Mouse (Mus musculus): Measurements from ENCODE around the gene Spr. TPM values are rescaled to one million over a fixed set of nuclear protein-coding genes. Genes with fewer than 3 reads are reported as not detected.
"Not testable (repeated sequence)": the region's sequence is repeated elsewhere in the genome, so short reads cannot be mapped to it uniquely, and the experiment has no call there.

Spr gene
- polyA plus RNA-seq, 1 experiment from 2014 or later = 66.2 TPM

DNA sequence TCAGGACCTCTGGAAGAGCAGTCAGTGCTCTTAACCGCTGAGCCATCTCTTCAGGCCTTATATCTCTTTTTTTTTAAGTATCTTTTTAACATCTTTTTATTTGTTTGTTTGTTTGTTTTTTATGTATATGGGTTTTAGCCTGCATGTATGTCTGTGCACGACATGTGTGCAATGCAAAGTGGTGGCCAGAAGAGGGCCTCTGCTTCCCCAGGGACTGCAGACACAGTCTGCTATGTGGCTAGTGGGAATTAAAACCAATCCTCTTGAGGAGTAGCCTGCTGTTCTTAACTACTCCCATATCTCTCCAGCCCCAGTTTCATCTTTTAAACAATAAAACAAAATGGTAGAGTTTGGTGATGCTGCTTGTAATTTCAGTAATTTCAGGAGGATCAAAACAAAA is 2.0 kb upstream of the Spr start:
- Histone ChIP-seq H3K36me3 (ENCODE audit: control insufficient read depth, insufficient read depth) (peaks cover 3% of the 10 kb centered on the region; the same call in 1 of the 2 replicates), H3K4me3 (ENCODE audit: low read depth, low read length) (no peak overlapping the region), H3K4me2 (replicated peaks; ENCODE audit: low read depth) (no peak overlapping the region), H3K27me3 (replicated peaks; ENCODE audit: control insufficient read depth, insufficient read depth, low read length) (no peaks in the 10 kb centered on the region), H3K4me1 (replicated peaks; ENCODE audit: control insufficient read depth, insufficient read depth, low read length) (no peaks in the 10 kb centered on the region), H3K27ac (ENCODE audit: low read depth, low read length) (no peak overlapping the region), H3K9ac (ENCODE audit: low read depth, low read length) (no peak overlapping the region), H3K9me3 (ENCODE audit: control insufficient read depth) (no peaks in the 10 kb centered on the region)
- WGBS = 93% methylated on average over 2 of the region's 2 CpGs
- ATAC-seq = no peak
- TF ChIP-seq CTCF (IDR thresholded peaks at IDR 0.05; ENCODE audit: low read depth) = peak; percentile 27; the same call in 1 of the 2 replicates

DNA sequence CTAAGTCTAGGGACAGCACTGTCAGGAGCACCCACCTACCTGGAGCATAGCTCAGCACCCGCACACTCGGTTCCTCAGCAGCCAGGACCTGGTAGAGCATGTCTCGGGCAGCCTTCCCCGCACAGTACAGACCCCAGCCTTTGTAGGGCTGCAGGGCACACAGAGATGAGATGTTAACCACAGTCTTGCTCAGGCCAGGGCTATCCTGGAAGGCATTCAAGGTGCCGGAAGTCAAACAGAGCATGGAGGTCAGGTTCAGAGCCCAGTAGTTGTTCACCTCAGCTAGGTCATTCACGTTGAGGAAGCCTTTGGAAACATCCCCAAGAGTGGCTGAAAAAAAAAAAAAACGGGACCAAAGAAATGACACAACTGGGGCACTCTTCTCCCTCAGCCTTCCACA is 782 bp downstream of the Spr start:
- not testable (repeated sequence) for H3K27me3 ChIP-seq (replicated peaks; ENCODE audit: control insufficient read depth, insufficient read depth, low read length); H3K9me3 ChIP-seq (ENCODE audit: control insufficient read depth); H3K9ac ChIP-seq (ENCODE audit: low read depth, low read length); H3K27ac ChIP-seq (ENCODE audit: low read depth, low read length); H3K4me1 ChIP-seq (replicated peaks; ENCODE audit: control insufficient read depth, insufficient read depth, low read length)
- Histone ChIP-seq H3K36me3 (ENCODE audit: control insufficient read depth, insufficient read depth) (peaks cover 18% of the 10 kb centered on the region), H3K4me2 (replicated peaks; ENCODE audit: low read depth) (peak overlapping the region; percentile 80), H3K4me3 (ENCODE audit: low read depth, low read length) (peak overlapping the region; percentile 86)
- ATAC-seq = 0 out of 2 replicates have a peak, but pooled peaks have one; percentile 1
- WGBS = 54% methylated on average over 7 of the region's 7 CpGs

DNA sequence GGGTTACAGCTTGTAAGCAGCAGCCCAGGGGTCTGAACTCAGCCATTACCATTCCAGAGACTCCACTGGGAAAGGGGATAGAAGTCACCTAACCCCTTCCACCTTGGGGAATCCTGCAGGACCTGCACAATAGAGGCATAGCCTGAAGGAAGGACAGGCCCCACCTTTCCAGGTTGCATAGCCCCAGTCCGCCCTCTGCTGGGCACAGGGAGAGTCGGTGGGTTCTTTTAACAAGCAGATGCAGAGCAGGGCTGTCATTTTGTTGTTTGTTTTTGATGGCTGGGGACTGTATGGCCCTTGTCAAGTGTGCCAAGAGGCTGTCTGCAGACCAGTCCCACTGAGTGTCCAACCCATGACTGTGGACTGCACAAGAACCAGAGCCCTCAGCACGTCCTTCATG is 4.8 kb downstream of the Spr start:
- H3K9me3 ChIP-seq (ENCODE audit: control insufficient read depth); ATAC-seq; H3K4me3 ChIP-seq (ENCODE audit: low read depth, low read length); H3K4me1 ChIP-seq (replicated peaks; ENCODE audit: control insufficient read depth, insufficient read depth, low read length); H3K27ac ChIP-seq (ENCODE audit: low read depth, low read length); H3K9ac ChIP-seq (ENCODE audit: low read depth, low read length); H3K4me2 ChIP-seq (replicated peaks; ENCODE audit: low read depth); H3K27me3 ChIP-seq (replicated peaks; ENCODE audit: control insufficient read depth, insufficient read depth, low read length): not testable (repeated sequence)
- H3K36me3 ChIP-seq (ENCODE audit: control insufficient read depth, insufficient read depth) = peaks cover 18% of the 10 kb centered on the region
- peak; percentile 71 for TF ChIP-seq CTCF (IDR thresholded peaks at IDR 0.05; ENCODE audit: low read depth)
- 30% methylated on average over 3 of the region's 3 CpGs for WGBS

DNA sequence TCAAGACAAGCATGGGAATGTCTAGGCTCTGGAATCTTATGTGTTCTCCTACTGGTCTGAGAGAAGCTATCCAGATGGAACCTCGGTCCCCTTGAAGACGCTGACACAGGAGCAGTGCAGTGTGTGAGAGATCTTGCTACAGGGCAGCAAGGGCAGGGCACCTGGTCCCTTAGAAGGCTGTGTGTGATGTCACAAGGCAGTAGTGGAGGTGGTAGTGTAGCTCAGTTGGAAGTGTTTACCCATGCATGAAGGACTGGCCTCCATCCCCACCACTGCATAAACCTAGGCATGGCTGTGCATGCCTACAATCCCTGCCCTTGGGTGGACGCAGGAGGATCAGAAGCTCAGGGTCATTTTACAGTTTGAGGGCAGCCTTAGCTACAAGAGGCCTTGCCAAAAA is 5.3 kb downstream of the Spr start:
- H3K4me3 ChIP-seq (ENCODE audit: low read depth, low read length); H3K4me2 ChIP-seq (replicated peaks; ENCODE audit: low read depth); H3K27ac ChIP-seq (ENCODE audit: low read depth, low read length); H3K9ac ChIP-seq (ENCODE audit: low read depth, low read length); ATAC-seq; H3K9me3 ChIP-seq (ENCODE audit: control insufficient read depth); H3K4me1 ChIP-seq (replicated peaks; ENCODE audit: control insufficient read depth, insufficient read depth, low read length); H3K27me3 ChIP-seq (replicated peaks; ENCODE audit: control insufficient read depth, insufficient read depth, low read length): not testable (repeated sequence)
- H3K36me3 ChIP-seq (ENCODE audit: control insufficient read depth, insufficient read depth) = peaks cover 18% of the 10 kb centered on the region
- 87% methylated on average over 3 of the region's 3 CpGs for WGBS

DNA sequence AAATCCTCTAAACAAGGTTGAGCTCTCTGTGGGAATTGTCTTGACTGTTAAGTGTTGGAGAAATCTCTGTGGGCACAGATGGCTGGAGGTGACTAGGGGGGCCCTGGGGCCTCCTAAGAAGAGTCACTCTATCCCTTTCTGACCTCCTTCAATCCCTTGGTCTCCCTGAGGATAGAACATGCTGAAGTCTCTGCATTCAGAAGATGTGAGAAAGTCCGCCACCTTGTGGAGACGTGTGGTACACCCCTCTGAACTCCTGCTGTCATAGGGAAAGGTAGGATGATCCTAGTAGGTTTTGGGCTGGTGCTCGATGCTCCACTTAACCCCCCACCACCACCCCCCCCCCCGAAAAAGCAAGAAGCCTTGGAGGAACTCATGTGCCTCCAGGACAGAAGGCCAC is 5.9 kb downstream of the Spr start:
- no peak overlapping the region for H3K27ac ChIP-seq (ENCODE audit: low read depth, low read length)
- H3K9me3 ChIP-seq (ENCODE audit: control insufficient read depth) = no peaks in the 10 kb centered on the region
- TF ChIP-seq CTCF (IDR thresholded peaks at IDR 0.05; ENCODE audit: low read depth) = peak; percentile 85
- no peak overlapping the region for H3K9ac ChIP-seq (ENCODE audit: low read depth, low read length)
- H3K4me3 ChIP-seq (ENCODE audit: low read depth, low read length) = no peak overlapping the region
- 1% methylated on average over 4 of the region's 4 CpGs for WGBS
- H3K4me2 ChIP-seq (replicated peaks; ENCODE audit: low read depth) = no peak overlapping the region
- H3K36me3 ChIP-seq (ENCODE audit: control insufficient read depth, insufficient read depth) = peaks cover 18% of the 10 kb centered on the region
- no peak for ATAC-seq
- peaks cover 2% of the 10 kb centered on the region; the same call in 1 of the 2 replicates for H3K27me3 ChIP-seq (replicated peaks; ENCODE audit: control insufficient read depth, insufficient read depth, low read length)
- no peaks in the 10 kb centered on the region for H3K4me1 ChIP-seq (replicated peaks; ENCODE audit: control insufficient read depth, insufficient read depth, low read length)

DNA sequence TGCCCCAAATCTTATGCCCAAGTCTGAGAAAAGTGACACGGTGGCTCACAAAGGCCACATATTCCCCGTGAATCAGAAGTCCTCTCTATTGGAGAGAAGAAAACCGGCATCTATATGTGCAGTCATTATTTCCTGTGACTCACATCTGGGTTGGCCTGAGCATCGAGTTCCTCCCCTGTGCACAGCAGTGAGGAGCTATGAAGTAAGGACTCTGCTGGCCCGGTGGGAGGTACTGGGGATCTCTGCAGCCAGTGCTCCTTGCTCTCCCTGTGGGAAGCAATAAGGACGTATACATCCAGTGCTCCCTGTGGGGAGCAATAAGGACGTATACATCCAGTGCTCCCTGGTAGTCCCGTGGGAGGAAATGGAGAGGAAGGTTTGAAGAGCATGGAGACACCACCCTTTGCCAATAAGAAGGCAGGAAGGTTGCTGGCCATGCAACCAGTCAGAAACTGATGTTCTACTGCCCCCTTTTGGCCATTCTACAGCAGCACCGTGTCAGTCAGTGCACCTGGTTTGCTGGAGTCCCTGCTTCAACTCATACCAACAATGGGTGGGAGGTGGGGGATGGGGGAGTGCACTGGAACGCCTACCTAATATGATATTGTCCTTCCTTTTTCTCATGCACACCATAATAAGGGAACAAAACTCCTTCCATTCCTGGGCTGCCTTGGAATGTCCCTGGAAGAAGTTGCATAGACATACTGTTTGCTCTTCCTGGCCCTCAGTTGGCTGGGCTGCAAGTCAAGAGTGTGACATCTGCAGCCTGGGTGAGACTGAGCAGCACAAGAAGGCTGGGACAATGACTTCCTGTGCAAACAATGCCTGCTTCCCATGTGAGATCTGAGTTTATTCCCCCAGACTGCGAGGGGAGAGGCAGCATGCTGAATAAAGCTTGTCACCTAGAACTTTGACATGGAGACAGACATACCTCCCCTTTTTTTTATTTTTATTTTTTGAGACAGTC is 19.7 kb downstream of the Spr start:
- H3K27me3 ChIP-seq (replicated peaks; ENCODE audit: control insufficient read depth, insufficient read depth, low read length); H3K4me1 ChIP-seq (replicated peaks; ENCODE audit: control insufficient read depth, insufficient read depth, low read length); H3K9me3 ChIP-seq (ENCODE audit: control insufficient read depth); H3K36me3 ChIP-seq (ENCODE audit: control insufficient read depth, insufficient read depth); H3K4me2 ChIP-seq (replicated peaks; ENCODE audit: low read depth); H3K4me3 ChIP-seq (ENCODE audit: low read depth, low read length); H3K9ac ChIP-seq (ENCODE audit: low read depth, low read length); H3K27ac ChIP-seq (ENCODE audit: low read depth, low read length): not testable (repeated sequence)
- peak; percentile 22; the same call in 1 of the 2 replicates for ATAC-seq
- 29% methylated on average over 8 of the region's 11 CpGs for WGBS
- peak; percentile 84 for TF ChIP-seq CTCF (IDR thresholded peaks at IDR 0.05; ENCODE audit: low read depth)
